Mouse (Mus musculus): ENCODE results near the gene Txlng. TPM values are rescaled to one million over a fixed set of nuclear protein-coding genes. Genes with fewer than 3 reads are reported as not detected.
"Not testable (repeated sequence)": the region's sequence is repeated elsewhere in the genome, so short reads cannot be mapped to it uniquely, and the experiment has no call there.

Txlng gene
- polyA plus RNA-seq, 1 experiment from 2014 or later = 11.8 TPM

DNA sequence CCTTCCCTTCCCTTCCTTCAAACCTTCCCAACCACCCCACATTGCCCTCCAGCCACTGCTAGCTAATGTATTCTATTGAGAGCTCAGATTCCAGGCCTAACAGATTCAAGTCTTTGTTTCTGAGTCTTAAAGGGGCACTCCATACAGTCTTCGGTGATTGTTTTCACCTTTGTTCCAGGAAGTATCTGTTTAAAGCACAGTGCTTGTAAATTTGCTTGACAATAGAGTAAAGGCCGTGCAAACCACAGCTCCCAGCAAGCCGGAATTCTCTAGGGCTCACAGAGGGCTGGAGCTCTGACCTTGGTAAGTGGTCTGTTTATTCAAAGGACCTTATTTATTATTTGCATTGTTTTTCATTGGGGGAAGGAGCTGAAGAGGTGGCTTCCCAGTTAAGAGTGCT, 2.8 kb upstream of the Txlng start:
- Histone ChIP-seq H3K9me3 (replicated peaks; ENCODE audit: control insufficient read depth, low read length) (no peaks in the 10 kb centered on the region), H3K27ac (ENCODE audit: low read depth, low read length) (no peak overlapping the region), H3K9ac (ENCODE audit: low read depth, low read length) (no peak overlapping the region), H3K4me1 (ENCODE audit: control insufficient read depth, insufficient read depth, low read length) (no peaks in the 10 kb centered on the region; the same call in 1 of the 2 replicates), H3K27me3 (ENCODE audit: control insufficient read depth, insufficient read depth, low read length) (no peaks in the 10 kb centered on the region), H3K4me3 (ENCODE audit: low read depth, low read length) (no peak overlapping the region), H3K36me3 (ENCODE audit: control insufficient read depth, insufficient read depth, low read length) (no peaks in the 10 kb centered on the region), H3K4me2 (no peak overlapping the region)
- 62% methylated on average over 3 of the region's 3 CpGs for WGBS (ENCODE audit: insufficient replicate concordance)
- no peak for ATAC-seq (replicated peaks; ENCODE audit: insufficient number of reproducible peaks, low FRiP score, low TSS enrichment)

DNA sequence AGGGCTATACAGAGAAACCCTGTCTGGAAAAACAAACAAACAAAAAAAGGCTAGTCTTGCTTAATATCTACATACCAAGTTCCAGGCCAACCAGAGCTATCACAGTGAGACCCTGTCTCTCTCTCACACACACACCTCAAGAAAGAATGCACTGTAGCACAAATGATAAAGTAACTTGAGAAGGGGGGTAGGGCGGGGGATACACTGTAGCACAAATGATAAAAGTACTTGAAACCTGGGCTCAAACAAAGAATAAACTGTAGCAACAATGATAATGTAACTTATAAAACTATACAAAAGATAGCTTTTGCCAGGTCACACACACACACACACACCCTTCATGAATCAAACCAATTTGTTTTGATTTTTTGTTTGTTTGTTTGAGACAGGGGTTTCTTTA, 2.3 kb upstream of the Txlng start:
- Histone ChIP-seq H3K36me3 (ENCODE audit: control insufficient read depth, insufficient read depth, low read length) (no peaks in the 10 kb centered on the region), H3K9me3 (replicated peaks; ENCODE audit: control insufficient read depth, low read length) (no peaks in the 10 kb centered on the region), H3K27me3 (ENCODE audit: control insufficient read depth, insufficient read depth, low read length) (no peaks in the 10 kb centered on the region), H3K4me3 (ENCODE audit: low read depth, low read length) (no peak overlapping the region), H3K27ac (ENCODE audit: low read depth, low read length) (no peak overlapping the region), H3K9ac (ENCODE audit: low read depth, low read length) (no peak overlapping the region), H3K4me1 (ENCODE audit: control insufficient read depth, insufficient read depth, low read length) (no peaks in the 10 kb centered on the region; the same call in 1 of the 2 replicates), H3K4me2 (no peak overlapping the region)
- WGBS (ENCODE audit: insufficient replicate concordance) = 27% methylated on average over 1 of the region's 1 CpGs
- ATAC-seq (replicated peaks; ENCODE audit: insufficient number of reproducible peaks, low FRiP score, low TSS enrichment) = no peak

DNA sequence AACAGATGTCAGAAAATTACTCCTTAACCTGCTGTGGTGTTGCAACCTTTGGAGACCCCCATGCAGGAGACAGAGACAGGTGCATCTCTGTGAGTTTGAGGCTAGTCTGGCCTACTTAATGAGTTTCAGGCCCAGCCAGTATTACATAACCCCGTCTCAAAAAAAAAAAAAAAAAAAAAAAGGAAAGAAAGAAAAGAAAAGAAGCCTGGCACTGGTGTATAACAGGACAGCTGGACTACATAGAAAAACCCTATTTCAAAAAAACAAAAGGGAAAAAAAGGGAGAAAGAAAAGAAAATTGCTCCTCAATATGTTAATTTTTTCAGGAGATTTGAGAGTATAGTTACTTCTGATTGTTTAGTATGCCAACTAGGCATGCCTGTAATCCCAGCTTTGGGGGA, 1.8 kb upstream of the Txlng start:
- ATAC-seq (replicated peaks; ENCODE audit: insufficient number of reproducible peaks, low FRiP score, low TSS enrichment) = no peak
- WGBS (ENCODE audit: insufficient replicate concordance) = 18% methylated on average over 1 of the region's 1 CpGs
- no peak overlapping the region for H3K27ac ChIP-seq (ENCODE audit: low read depth, low read length)

DNA sequence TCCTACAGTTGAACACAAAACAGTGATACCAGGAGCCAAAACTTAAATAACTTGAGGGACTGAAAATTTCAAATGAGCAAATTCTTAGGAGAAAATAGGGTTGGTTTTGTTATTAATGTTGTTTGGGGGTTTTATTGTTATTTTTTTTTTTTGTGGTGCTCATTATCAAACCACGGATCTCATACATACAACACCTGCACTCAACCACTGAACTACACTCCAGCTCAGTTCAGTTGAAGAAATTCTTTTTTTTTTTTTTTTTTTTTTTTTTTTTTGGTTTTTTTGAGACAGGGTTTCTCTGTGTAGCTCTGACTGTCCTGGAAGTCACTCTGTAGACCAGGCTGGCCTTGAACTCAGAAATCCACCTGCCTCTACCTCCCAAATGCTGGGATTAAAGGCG, 1.1 kb upstream of the Txlng start:
- H3K27me3 ChIP-seq (ENCODE audit: control insufficient read depth, insufficient read depth, low read length); H3K9ac ChIP-seq (ENCODE audit: low read depth, low read length); H3K4me3 ChIP-seq (ENCODE audit: low read depth, low read length); H3K4me2 ChIP-seq; H3K4me1 ChIP-seq (ENCODE audit: control insufficient read depth, insufficient read depth, low read length); ATAC-seq (replicated peaks; ENCODE audit: insufficient number of reproducible peaks, low FRiP score, low TSS enrichment); H3K9me3 ChIP-seq (replicated peaks; ENCODE audit: control insufficient read depth, low read length); H3K36me3 ChIP-seq (ENCODE audit: control insufficient read depth, insufficient read depth, low read length); H3K27ac ChIP-seq (ENCODE audit: low read depth, low read length): not testable (repeated sequence)
- WGBS (ENCODE audit: insufficient replicate concordance) = 62% methylated on average over 2 of the region's 2 CpGs

More for the DNA sequence above, 1.8 kb upstream of the Txlng start:
- no peaks in the 10 kb centered on the region for H3K27me3 ChIP-seq (ENCODE audit: control insufficient read depth, insufficient read depth, low read length)
- no peak overlapping the region for H3K4me3 ChIP-seq (ENCODE audit: low read depth, low read length)
- no peaks in the 10 kb centered on the region; the same call in 1 of the 2 replicates for H3K4me1 ChIP-seq (ENCODE audit: control insufficient read depth, insufficient read depth, low read length)
- no peak overlapping the region for H3K4me2 ChIP-seq
- H3K9me3 ChIP-seq (replicated peaks; ENCODE audit: control insufficient read depth, low read length) = no peaks in the 10 kb centered on the region
- no peaks in the 10 kb centered on the region for H3K36me3 ChIP-seq (ENCODE audit: control insufficient read depth, insufficient read depth, low read length)
- H3K9ac ChIP-seq (ENCODE audit: low read depth, low read length) = no peak overlapping the region

DNA sequence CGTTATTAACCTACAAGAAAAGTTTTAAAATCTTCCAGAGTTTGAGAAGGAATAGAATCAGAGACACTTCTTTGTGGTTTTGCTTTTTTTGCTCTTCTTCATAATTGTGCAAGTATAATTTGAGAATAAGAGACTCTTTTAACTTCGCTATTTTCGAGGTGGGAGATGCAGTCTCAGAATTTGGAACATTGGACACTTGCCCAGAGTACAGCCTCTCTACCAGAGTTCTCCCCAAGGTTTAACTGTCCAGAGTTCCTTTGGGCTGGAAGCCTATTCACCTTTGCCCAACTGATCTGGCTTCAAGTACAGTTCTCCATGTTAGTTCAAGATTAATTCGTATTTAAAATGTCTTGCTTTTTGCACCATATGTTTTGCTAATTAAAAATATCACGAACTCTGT, 487 bp upstream of the Txlng start:
- H3K4me2 ChIP-seq = peak overlapping the region; percentile 32
- no peak overlapping the region; the same call in 1 of the 2 replicates for H3K9ac ChIP-seq (ENCODE audit: low read depth, low read length)
- H3K4me1 ChIP-seq (ENCODE audit: control insufficient read depth, insufficient read depth, low read length) = no peaks in the 10 kb centered on the region; the same call in 1 of the 2 replicates
- H3K9me3 ChIP-seq (replicated peaks; ENCODE audit: control insufficient read depth, low read length) = no peaks in the 10 kb centered on the region
- peak overlapping the region; percentile 51 for H3K4me3 ChIP-seq (ENCODE audit: low read depth, low read length)
- H3K27me3 ChIP-seq (ENCODE audit: control insufficient read depth, insufficient read depth, low read length) = no peaks in the 10 kb centered on the region
- no peaks in the 10 kb centered on the region for H3K36me3 ChIP-seq (ENCODE audit: control insufficient read depth, insufficient read depth, low read length)
- no peak for ATAC-seq (replicated peaks; ENCODE audit: insufficient number of reproducible peaks, low FRiP score, low TSS enrichment)
- WGBS (ENCODE audit: insufficient replicate concordance) = 38% methylated on average over 5 of the region's 5 CpGs
- no peak overlapping the region for H3K27ac ChIP-seq (ENCODE audit: low read depth, low read length)

DNA sequence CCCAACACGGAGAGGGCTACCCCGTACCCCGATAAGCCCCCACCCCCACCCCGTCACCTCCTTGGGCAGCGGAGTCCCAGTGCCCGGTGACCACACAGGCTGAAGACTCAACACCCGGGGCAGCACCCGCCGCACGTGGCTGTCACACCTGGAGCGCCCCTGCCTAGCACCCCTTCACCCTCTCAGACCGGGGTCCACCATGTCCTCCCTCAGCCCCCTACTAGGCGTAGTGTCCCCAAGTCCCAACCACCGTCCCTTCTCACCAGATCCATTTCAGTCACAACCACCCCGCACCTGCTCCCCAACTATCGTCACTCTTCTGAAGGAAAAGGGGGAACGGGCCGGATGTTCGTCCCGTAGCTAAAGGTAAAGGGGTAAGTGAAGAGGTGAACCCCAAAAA, 471 bp downstream of the Txlng start:
- Histone ChIP-seq H3K4me2 (peak overlapping the region; percentile 83), H3K4me3 (ENCODE audit: low read depth, low read length) (peak overlapping the region; percentile 51), H3K27me3 (ENCODE audit: control insufficient read depth, insufficient read depth, low read length) (no peaks in the 10 kb centered on the region), H3K27ac (ENCODE audit: low read depth, low read length) (no peak overlapping the region), H3K9ac (ENCODE audit: low read depth, low read length) (peak overlapping the region; percentile 72), H3K4me1 (ENCODE audit: control insufficient read depth, insufficient read depth, low read length) (no peaks in the 10 kb centered on the region; the same call in 1 of the 2 replicates), H3K9me3 (replicated peaks; ENCODE audit: control insufficient read depth, low read length) (no peaks in the 10 kb centered on the region), H3K36me3 (ENCODE audit: control insufficient read depth, insufficient read depth, low read length) (no peaks in the 10 kb centered on the region)
- WGBS (ENCODE audit: insufficient replicate concordance) = 16% methylated on average over 19 of the region's 20 CpGs
- ATAC-seq (replicated peaks; ENCODE audit: insufficient number of reproducible peaks, low FRiP score, low TSS enrichment) = no peak; the same call in 1 of the 2 replicates

DNA sequence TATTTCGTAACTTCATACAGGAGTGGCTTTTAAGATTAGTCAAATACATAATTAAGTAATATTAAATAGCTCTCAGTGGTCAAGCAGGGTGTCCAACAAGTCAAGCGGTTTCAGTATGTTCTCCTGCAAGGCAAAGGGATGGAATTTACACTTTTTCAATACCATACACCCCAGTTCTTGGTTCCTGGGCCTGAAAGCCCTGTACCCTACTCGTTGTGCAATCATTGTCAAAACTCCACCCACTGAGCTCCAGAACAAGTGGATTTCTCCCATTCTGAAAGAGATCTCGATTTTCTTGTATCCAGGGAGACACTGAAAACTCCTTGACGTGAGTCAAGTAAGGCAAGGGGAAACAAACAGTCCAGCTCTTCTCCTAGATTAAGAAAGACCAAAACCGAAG, 1.2 kb downstream of the Txlng start:
- 42% methylated on average over 6 of the region's 6 CpGs for WGBS (ENCODE audit: insufficient replicate concordance)
- no peak overlapping the region for H3K27ac ChIP-seq (ENCODE audit: low read depth, low read length)
- no peaks in the 10 kb centered on the region for H3K27me3 ChIP-seq (ENCODE audit: control insufficient read depth, insufficient read depth, low read length)
- H3K4me1 ChIP-seq (ENCODE audit: control insufficient read depth, insufficient read depth, low read length) = no peaks in the 10 kb centered on the region; the same call in 1 of the 2 replicates
- peak overlapping the region; percentile 83 for H3K4me2 ChIP-seq
- H3K9ac ChIP-seq (ENCODE audit: low read depth, low read length) = no peak overlapping the region
- peak overlapping the region; percentile 51 for H3K4me3 ChIP-seq (ENCODE audit: low read depth, low read length)
- no peak for ATAC-seq (replicated peaks; ENCODE audit: insufficient number of reproducible peaks, low FRiP score, low TSS enrichment)
- H3K36me3 ChIP-seq (ENCODE audit: control insufficient read depth, insufficient read depth, low read length) = no peaks in the 10 kb centered on the region
- H3K9me3 ChIP-seq (replicated peaks; ENCODE audit: control insufficient read depth, low read length) = no peaks in the 10 kb centered on the region

DNA sequence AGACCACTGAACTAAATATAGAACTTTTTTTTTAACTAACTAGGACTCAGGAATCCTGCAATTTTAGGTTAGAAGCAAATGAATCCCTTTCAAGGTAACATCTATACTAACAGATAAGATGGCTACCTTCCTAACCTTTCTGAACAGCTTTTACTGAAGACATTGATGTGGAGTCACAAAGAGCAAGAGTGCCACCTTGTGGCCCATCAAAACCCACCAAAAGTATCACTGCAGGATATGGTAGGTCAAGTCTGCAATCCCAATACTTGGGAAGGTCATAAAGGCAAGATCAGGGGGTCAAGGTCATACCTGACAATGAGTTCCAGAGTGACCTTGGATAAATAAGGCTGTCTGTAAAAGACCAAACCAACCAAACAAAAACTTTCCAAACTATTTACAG, 28.9 kb downstream of the Txlng start:
- no peak overlapping the region for H3K4me2 ChIP-seq
- no peak overlapping the region for H3K9ac ChIP-seq (ENCODE audit: low read depth, low read length)
- no peaks in the 10 kb centered on the region for H3K9me3 ChIP-seq (replicated peaks; ENCODE audit: control insufficient read depth, low read length)
- ATAC-seq (replicated peaks; ENCODE audit: insufficient number of reproducible peaks, low FRiP score, low TSS enrichment) = no peak
- H3K4me3 ChIP-seq (ENCODE audit: low read depth, low read length) = no peak overlapping the region
- no peak overlapping the region for H3K27ac ChIP-seq (ENCODE audit: low read depth, low read length)
- H3K27me3 ChIP-seq (ENCODE audit: control insufficient read depth, insufficient read depth, low read length) = no peaks in the 10 kb centered on the region
- no peaks in the 10 kb centered on the region for H3K4me1 ChIP-seq (ENCODE audit: control insufficient read depth, insufficient read depth, low read length)
- no peaks in the 10 kb centered on the region for H3K36me3 ChIP-seq (ENCODE audit: control insufficient read depth, insufficient read depth, low read length)

DNA sequence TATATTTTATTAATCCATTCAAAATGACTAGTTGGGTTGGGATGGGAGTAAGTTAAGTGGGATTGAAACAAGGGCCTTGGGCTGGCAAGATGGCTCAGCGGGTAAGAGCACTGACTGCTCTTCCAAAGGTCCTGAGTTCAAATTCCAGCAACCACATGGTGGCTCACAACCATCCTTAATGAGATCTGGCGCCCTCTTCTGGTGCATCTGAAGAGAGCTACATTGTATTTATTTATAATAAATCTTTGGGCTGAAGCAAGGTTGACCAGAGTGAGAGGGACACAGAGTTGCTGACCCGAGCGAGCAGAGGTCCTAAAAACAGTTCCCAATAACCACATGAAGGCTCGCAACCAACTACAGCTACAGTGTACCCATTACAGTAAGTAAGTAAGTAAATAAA, 37.9 kb downstream of the Txlng start:
- WGBS (ENCODE audit: insufficient replicate concordance) = 77% methylated on average over 5 of the region's 5 CpGs
- ATAC-seq (replicated peaks; ENCODE audit: insufficient number of reproducible peaks, low FRiP score, low TSS enrichment); H3K27me3 ChIP-seq (ENCODE audit: control insufficient read depth, insufficient read depth, low read length); H3K9ac ChIP-seq (ENCODE audit: low read depth, low read length); H3K36me3 ChIP-seq (ENCODE audit: control insufficient read depth, insufficient read depth, low read length); H3K4me2 ChIP-seq; H3K4me3 ChIP-seq (ENCODE audit: low read depth, low read length); H3K27ac ChIP-seq (ENCODE audit: low read depth, low read length); H3K4me1 ChIP-seq (ENCODE audit: control insufficient read depth, insufficient read depth, low read length); H3K9me3 ChIP-seq (replicated peaks; ENCODE audit: control insufficient read depth, low read length): not testable (repeated sequence)
